Mouse (Mus musculus) lung, postnatal 0 days (tissue): Measurements from ENCODE around the gene Hoxa4.

ENCODE experiments used
- CTCF ChIP-seq: IDR thresholded peaks from 2 replicates; pipeline ENCODE4 v1.5.1; 2016; ENCODE audit warnings: antibody characterized with exemption, mild to moderate bottlenecking
- EP300 ChIP-seq: IDR thresholded peaks from 2 replicates; pipeline ENCODE4 v1.6.1; 2016; ENCODE audit warnings: antibody characterized with exemption, mild to moderate bottlenecking, control low read depth

- TF ChIP-seq CTCF (no peak), EP300 (no peak)
Observed at GRCm38 (mm10) chr6:52156551-52157200, 34.9 kb downstream of the Hoxa4 start.
